Mouse (Mus musculus): ENCODE data around the gene Aldh3b2.

DNA sequence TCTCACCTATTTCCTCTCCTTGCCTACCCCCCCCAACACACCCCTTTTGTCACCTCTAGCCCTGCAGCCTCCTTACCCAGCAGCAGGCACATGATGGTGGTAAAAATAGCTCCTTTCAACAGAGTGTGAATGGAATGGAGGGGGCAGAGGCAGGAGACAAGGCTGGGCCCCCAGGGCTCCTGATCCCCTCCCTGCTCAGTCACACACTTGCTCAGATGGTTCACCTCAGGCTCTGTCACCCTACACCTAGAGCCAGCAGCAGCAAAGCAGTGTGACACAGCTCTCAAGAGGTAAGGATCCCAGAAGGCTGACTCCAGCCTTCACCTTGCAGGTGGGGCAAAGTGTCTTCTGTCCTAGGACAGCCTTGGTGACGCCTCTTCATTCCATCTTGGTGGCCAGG lies 31.0 kb downstream of the Aldh3b2 start, which contains the start of gene Doc2g:
- no peak for TF ChIP-seq CTCF (conservative IDR thresholded peaks at IDR 0.05; ENCODE audit: low read length)
- TF ChIP-seq NANOG (IDR thresholded peaks at IDR 0.05; ENCODE audit: borderline replicate concordance, low read length): no peak

Measured in E14TG2a.4 (cell line).